In the genomic region with DNA sequence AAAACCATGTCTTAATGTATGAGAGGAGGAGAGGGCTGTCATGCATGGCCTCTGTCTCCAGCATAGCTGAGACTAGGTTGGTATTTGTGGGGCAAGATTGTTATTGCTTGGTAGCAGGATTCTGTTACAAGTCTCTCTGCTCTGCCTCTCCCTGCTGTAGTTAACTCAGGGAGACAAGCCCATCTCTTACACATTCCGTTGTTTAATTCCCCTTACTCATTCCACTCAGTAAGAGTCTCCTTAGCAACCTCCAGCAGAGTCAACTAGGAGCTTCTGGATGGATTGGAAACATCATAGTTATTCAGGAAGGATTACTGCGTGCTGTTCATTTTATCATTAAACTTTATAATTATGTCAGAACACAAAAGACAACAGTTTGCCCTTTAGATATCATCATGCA, we compare ENCODE assay signal across 30 mouse cellular contexts.
"Had no signal": no experiment of that assay in that cellular context is flagged by ENCODE, and none has a peak within 500 bp of the region (broad histone marks: within the 10 kb centered on the region; RNA-seq: fewer than 3 reads in every experiment).

No protein-coding gene starts in this region.

- H3K9ac ChIP-seq: limb, embryonic 12.5 days; limb, embryonic 13.5 days; limb, embryonic 15.5 days; liver, embryonic 12.5 days; liver, embryonic 13.5 days; liver, embryonic 14.5 days; liver, embryonic 15.5 days; liver, postnatal 0 days; lung, embryonic 14.5 days; lung, embryonic 15.5 days; midbrain, embryonic 12.5 days; midbrain, embryonic 13.5 days; midbrain, embryonic 15.5 days; neural tube, embryonic 12.5 days had no signal

- H3K27me3 ChIP-seq: limb, embryonic 12.5 days; limb, embryonic 13.5 days; limb, embryonic 15.5 days; liver, embryonic 12.5 days; liver, embryonic 13.5 days; liver, embryonic 15.5 days; lung, embryonic 15.5 days; megakaryocyte, embryonic 14.5 days; midbrain, embryonic 12.5 days; midbrain, embryonic 13.5 days; midbrain, embryonic 15.5 days; neural tube, embryonic 12.5 days had no signal

- H3K9me3 ChIP-seq: limb, embryonic 10.5 days; limb, embryonic 12.5 days; limb, embryonic 13.5 days; limb, embryonic 15.5 days; liver, embryonic 12.5 days; liver, embryonic 13.5 days; liver, embryonic 15.5 days; lung, embryonic 15.5 days; megakaryocyte, embryonic 14.5 days; midbrain, embryonic 12.5 days; midbrain, embryonic 13.5 days; midbrain, embryonic 15.5 days; neural tube, embryonic 12.5 days had no signal

- ATAC-seq: liver, embryonic 12.5 days; liver, postnatal 0 days; lung, postnatal 0 days; midbrain, embryonic 13.5 days; midbrain, embryonic 15.5 days; midbrain, embryonic 16.5 days had no signal

- H3K36me3 ChIP-seq: limb, embryonic 10.5 days; limb, embryonic 12.5 days; limb, embryonic 13.5 days; limb, embryonic 15.5 days; liver, embryonic 12.5 days; liver, embryonic 13.5 days; liver, embryonic 15.5 days; lung, embryonic 15.5 days; midbrain, embryonic 12.5 days; midbrain, embryonic 13.5 days; midbrain, embryonic 15.5 days; neural tube, embryonic 12.5 days had no signal

- H3K4me1 ChIP-seq: limb, embryonic 10.5 days; limb, embryonic 12.5 days; limb, embryonic 13.5 days; limb, embryonic 15.5 days; liver, embryonic 12.5 days; liver, embryonic 13.5 days; liver, embryonic 15.5 days; lung, embryonic 15.5 days; megakaryocyte, embryonic 14.5 days; midbrain, embryonic 15.5 days; neural tube, embryonic 12.5 days had no signal

- DNase-seq: left cerebral cortex, postnatal 4 days; liver; liver, embryonic 13.5 days; liver, postnatal 0 days; lung, adult 18-20 months; lung, adult 2 months; lung, embryonic 14.5 days; lung, postnatal 10 days; lung, postnatal 14 days; lung, postnatal 4 days had no signal

- H3K27ac ChIP-seq: left cerebral cortex, adult 2 months; limb, embryonic 10.5 days; limb, embryonic 12.5 days; limb, embryonic 13.5 days; limb, embryonic 15.5 days; liver, embryonic 12.5 days; liver, embryonic 13.5 days; liver, embryonic 14.5 days; liver, embryonic 15.5 days; lung, embryonic 15.5 days; macrophage; midbrain, embryonic 12.5 days; midbrain, embryonic 13.5 days; midbrain, embryonic 15.5 days; neural tube, embryonic 12.5 days had no signal

- H3K4me2 ChIP-seq: limb, embryonic 12.5 days; limb, embryonic 13.5 days; limb, embryonic 15.5 days; liver, embryonic 11.5 days; liver, embryonic 12.5 days; liver, embryonic 13.5 days; liver, embryonic 15.5 days; lung, embryonic 14.5 days; lung, embryonic 15.5 days; midbrain, embryonic 11.5 days; midbrain, embryonic 12.5 days; midbrain, embryonic 13.5 days; midbrain, embryonic 15.5 days; neural tube, embryonic 12.5 days had no signal

- H3K4me3 ChIP-seq: left cerebral cortex, adult 2 months; limb, embryonic 10.5 days; limb, embryonic 12.5 days; limb, embryonic 13.5 days; limb, embryonic 15.5 days; liver, embryonic 12.5 days; liver, embryonic 13.5 days; liver, embryonic 15.5 days; lung, embryonic 15.5 days; megakaryocyte, embryonic 14.5 days; midbrain, embryonic 12.5 days; midbrain, embryonic 13.5 days; midbrain, embryonic 15.5 days; myocyte; neural tube, embryonic 12.5 days had no signal
